Mouse (Mus musculus) myocyte (in vitro differentiated cells): ENCODE data around the gene Gcnt7. TPM values are rescaled to one million over a fixed set of nuclear protein-coding genes. Genes with fewer than 3 reads are reported as not detected.

ENCODE experiments used
- H3K27me3 ChIP-seq: one replicate; pipeline ENCODE4 v1.6.1; 2011; ENCODE audit not compliant: control insufficient read depth, insufficient read depth, insufficient read length
- H3K36me3 ChIP-seq: one replicate; pipeline ENCODE4 v1.6.1; 2011; ENCODE audit not compliant: control insufficient read depth, insufficient read depth
- H3K4me2 ChIP-seq: one replicate; pipeline ENCODE4 v1.6.1; 2011; ENCODE audit warnings: low read depth, control low read depth
- H3K4me3 ChIP-seq: one replicate; pipeline ENCODE4 v1.5.1; 2011; ENCODE audit warnings: mild to moderate bottlenecking, control low read depth, moderate library complexity
- H3K79me2 ChIP-seq: one replicate; pipeline ENCODE4 v1.6.1; 2011; ENCODE audit not compliant: control insufficient read depth, insufficient read depth
- H3ac ChIP-seq: one replicate; pipeline ENCODE4 v1.6.1; 2011; ENCODE audit not compliant: control insufficient read depth, insufficient read length
- CEBPB ChIP-seq: IDR thresholded peaks from 2 replicates; pipeline ENCODE4 v1.6.1; 2011; ENCODE audit warnings: mild to moderate bottlenecking, moderate library complexity; ENCODE audit not compliant: poor library complexity, insufficient read depth, severe bottlenecking
- E2F4 ChIP-seq: IDR thresholded peaks from one replicate; pipeline ENCODE4 v1.6.1; 2011; ENCODE audit warnings: mild to moderate bottlenecking, control low read depth, moderate library complexity; ENCODE audit not compliant: insufficient read depth
- MAX ChIP-seq: IDR thresholded peaks from one replicate; pipeline ENCODE4 v1.6.1; 2011; ENCODE audit warnings: low read depth, mild to moderate bottlenecking, control low read depth
- MYOD1 ChIP-seq, 3 experiments: IDR thresholded peaks; one replicate each; pipeline ENCODE4 v1.6.1; 2011; ENCODE audit warnings: control low read depth in 2 of 3, low read depth in 2 of 3, mild to moderate bottlenecking in 2 of 3, moderate library complexity in 1 of 3; ENCODE audit not compliant: insufficient read length in 2 of 3, control insufficient read depth in 1 of 3
- MYOG ChIP-seq, 3 experiments: IDR thresholded peaks; one replicate each; pipeline ENCODE4 v1.6.1; 2011; ENCODE audit warnings: control low read depth in 2 of 3, low read depth in 2 of 3, mild to moderate bottlenecking in 2 of 3; ENCODE audit not compliant: insufficient read length in 2 of 3, control insufficient read depth in 1 of 3, insufficient read depth in 1 of 3
- POLR2A ChIP-seq: IDR thresholded peaks from one replicate; pipeline ENCODE4 v1.6.1; 2011; ENCODE audit warnings: low read depth, mild to moderate bottlenecking, control low read depth, moderate library complexity; ENCODE audit not compliant: insufficient read length
- POLR2AphosphoS2 ChIP-seq: IDR thresholded peaks from one replicate; pipeline ENCODE4 v1.6.1; 2011; ENCODE audit warnings: low read depth, control low read depth; ENCODE audit not compliant: insufficient read length
- REST ChIP-seq: IDR thresholded peaks from one replicate; pipeline ENCODE4 v1.6.1; 2011; ENCODE audit warnings: mild to moderate bottlenecking, control low read depth, moderate library complexity; ENCODE audit not compliant: insufficient read depth, insufficient read length
- SRF ChIP-seq: IDR thresholded peaks from one replicate; pipeline ENCODE4 v1.6.1; 2011; ENCODE audit warnings: low read depth; ENCODE audit not compliant: control insufficient read depth, insufficient read length
- TCF12 ChIP-seq: IDR thresholded peaks from one replicate; pipeline ENCODE4 v1.6.1; 2011; ENCODE audit warnings: mild to moderate bottlenecking, control low read depth; ENCODE audit not compliant: poor library complexity, insufficient read depth, severe bottlenecking
- TCF3 ChIP-seq: IDR thresholded peaks from one replicate; pipeline ENCODE4 v1.6.1; 2011; ENCODE audit warnings: low read depth, control low read depth; ENCODE audit not compliant: insufficient read length
- USF1 ChIP-seq: IDR thresholded peaks from one replicate; pipeline ENCODE4 v1.6.1; 2011; ENCODE audit warnings: low read depth, mild to moderate bottlenecking, control low read depth, moderate library complexity
- polyA plus RNA-seq: library from polyadenylated mRNA; unstranded; fragments of >200 nt; fragmentation: generic; extraction: Trizol; gene quantifications from one replicate; pipeline ENCODE4 v1.2.1, GENCODE M21; 2012; ENCODE audit warnings: missing spikeins

Gcnt7 gene
- polyA plus RNA-seq, 1 experiment = 0.17 TPM

- Histone ChIP-seq H3K4me2 (no peak overlapping the region), H3K4me3 (no peak overlapping the region), H3K79me2 (no peaks in the 10 kb centered on the region), H3ac (no peak overlapping the region), H3K36me3 (no peaks in the 10 kb centered on the region), H3K27me3 (no peaks in the 10 kb centered on the region)
- peak; percentile 26 to 92 (median 85) for TF ChIP-seq MYOD1 (IDR thresholded peaks at IDR 0.05; ENCODE audit: control insufficient read depth in 1 of 3, insufficient read length in 2 of 3, low read depth in 2 of 3)
- no peak for TF ChIP-seq POLR2AphosphoS2
- no peak for TF ChIP-seq MYOG (IDR thresholded peaks at IDR 0.05; ENCODE audit: control insufficient read depth in 1 of 3, insufficient read depth in 1 of 3, insufficient read length in 2 of 3, low read depth in 2 of 3)
- no peak for TF ChIP-seq CEBPB
- TF ChIP-seq TCF12 = no peak
These were observed 16.6 kb upstream of the Gcnt7 start for GRCm38 (mm10) chr2:172474970-172475369.

DNA sequence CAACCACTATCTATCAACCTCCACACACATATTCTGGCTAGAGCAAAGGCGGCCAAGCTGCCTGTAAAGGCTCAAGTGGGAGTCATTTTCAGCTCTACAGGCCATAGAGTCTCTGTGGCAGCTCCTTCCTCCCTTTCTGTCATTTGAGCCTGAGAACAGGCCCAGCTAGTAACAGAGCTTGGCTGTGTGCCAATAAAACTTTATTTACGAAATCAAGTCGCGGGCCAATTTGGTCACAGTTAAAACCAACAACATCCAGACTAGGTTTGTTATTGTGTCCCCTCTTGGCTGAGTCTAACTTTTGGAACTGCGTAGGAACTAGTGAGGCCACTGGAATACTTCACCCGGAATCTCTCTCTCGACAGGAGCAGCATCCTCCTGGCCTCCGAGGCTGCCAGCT, 15.2 kb upstream of the Gcnt7 start:
- Histone ChIP-seq H3ac (no peak overlapping the region), H3K4me2 (no peak overlapping the region), H3K79me2 (no peaks in the 10 kb centered on the region), H3K36me3 (peaks cover 8% of the 10 kb centered on the region), H3K27me3 (no peaks in the 10 kb centered on the region), H3K4me3 (no peak overlapping the region)
- TF ChIP-seq MYOD1 (IDR thresholded peaks at IDR 0.05; ENCODE audit: control insufficient read depth in 1 of 3, insufficient read length in 2 of 3, low read depth in 2 of 3) = no peak
- TF ChIP-seq TCF12 = no peak
- TF ChIP-seq E2F4 = no peak
- no peak for TF ChIP-seq USF1
- no peak for TF ChIP-seq TCF3
- no peak for TF ChIP-seq MYOG (IDR thresholded peaks at IDR 0.05; ENCODE audit: control insufficient read depth in 1 of 3, insufficient read depth in 1 of 3, insufficient read length in 2 of 3, low read depth in 2 of 3)
- no peak for TF ChIP-seq REST
- TF ChIP-seq POLR2AphosphoS2 = no peak
- TF ChIP-seq SRF = no peak
- no peak for TF ChIP-seq POLR2A
- no peak for TF ChIP-seq CEBPB
- no peak for TF ChIP-seq MAX

- H3K27me3 ChIP-seq = no peaks in the 10 kb centered on the region
- no peak for TF ChIP-seq TCF12
- no peak for TF ChIP-seq MYOG (IDR thresholded peaks at IDR 0.05; ENCODE audit: control insufficient read depth in 1 of 3, insufficient read depth in 1 of 3, insufficient read length in 2 of 3, low read depth in 2 of 3)
- peak; percentile 65 for TF ChIP-seq POLR2AphosphoS2
- no peak within 1 kb of the TSS for H3K4me3 ChIP-seq
- H3K36me3 ChIP-seq = peaks cover 8% of the 10 kb centered on the region
- H3K4me2 ChIP-seq = no peak within 1 kb of the TSS
- no peaks in the 10 kb centered on the region for H3K79me2 ChIP-seq
- H3ac ChIP-seq = no peak within 1 kb of the TSS
These were observed 13.9 kb upstream of the Gcnt7 start, which contains the start of gene Fam209 for GRCm38 (mm10) chr2:172472318-172472717. Fam209 (plus strand) TSS chr2:172472520.

DNA sequence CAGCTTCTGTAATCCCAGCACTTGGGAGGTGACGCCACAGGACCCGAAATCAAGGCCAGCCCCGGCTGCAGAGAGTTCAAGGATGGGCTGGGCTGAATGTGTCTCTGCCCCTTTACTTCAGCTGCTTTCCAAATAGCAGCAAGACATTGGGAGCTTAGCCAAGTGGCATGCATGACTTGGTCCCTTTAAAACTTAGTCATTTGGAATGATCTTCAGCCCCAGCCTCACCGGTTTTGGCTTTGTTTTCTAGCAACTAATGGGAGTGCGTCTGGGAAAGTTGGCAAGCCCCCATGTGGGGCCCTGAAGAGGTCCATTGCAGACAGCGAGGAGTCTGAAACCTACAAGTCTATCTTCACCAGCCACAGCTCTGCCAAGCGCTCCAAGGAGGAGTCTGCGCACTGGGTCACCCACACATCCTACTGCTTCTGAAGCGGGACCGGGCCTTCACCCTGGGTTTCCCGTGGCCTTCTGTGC, 10.0 kb upstream of the Gcnt7 start:
- TF ChIP-seq CEBPB (no peak), SRF (no peak), MYOG (IDR thresholded peaks at IDR 0.05; ENCODE audit: control insufficient read depth in 1 of 3, insufficient read depth in 1 of 3, insufficient read length in 2 of 3, low read depth in 2 of 3) (no peak), TCF3 (no peak), POLR2A (no peak), MYOD1 (IDR thresholded peaks at IDR 0.05; ENCODE audit: control insufficient read depth in 1 of 3, insufficient read length in 2 of 3, low read depth in 2 of 3) (no peak), E2F4 (no peak), USF1 (no peak), POLR2AphosphoS2 (no peak), TCF12 (no peak), MAX (no peak), REST (no peak)
- no peaks in the 10 kb centered on the region for H3K27me3 ChIP-seq
- H3K36me3 ChIP-seq = peaks cover 20% of the 10 kb centered on the region
- no peak overlapping the region for H3K4me2 ChIP-seq
- no peaks in the 10 kb centered on the region for H3K79me2 ChIP-seq
- no peak overlapping the region for H3K4me3 ChIP-seq
- H3ac ChIP-seq = no peak overlapping the region

DNA sequence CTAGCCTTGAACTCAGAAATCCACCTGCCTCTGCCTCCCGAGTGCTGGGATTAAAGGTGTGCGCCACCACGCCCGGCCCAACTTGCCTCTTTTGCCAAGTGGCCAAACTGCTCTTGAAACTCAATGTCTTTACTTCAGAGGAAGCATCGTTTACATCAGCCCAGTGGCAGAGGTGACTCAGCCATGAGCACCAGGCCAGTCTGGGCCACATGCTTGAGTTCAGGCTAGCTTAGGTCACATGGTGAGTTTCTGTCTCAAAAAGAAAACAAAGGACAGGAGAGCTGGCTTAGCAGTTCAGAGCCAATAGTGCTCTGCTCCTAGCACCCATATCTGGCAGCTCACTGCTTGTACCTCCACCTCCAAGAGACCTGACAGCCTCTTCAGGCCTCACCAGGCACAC, 8.8 kb upstream of the Gcnt7 start:
- H3K4me3 ChIP-seq = no peak overlapping the region
- TF ChIP-seq MYOG (IDR thresholded peaks at IDR 0.05; ENCODE audit: control insufficient read depth in 1 of 3, insufficient read depth in 1 of 3, insufficient read length in 2 of 3, low read depth in 2 of 3) (no peak), TCF12 (no peak), REST (no peak), POLR2AphosphoS2 (no peak), USF1 (peak; percentile 39), TCF3 (no peak)
- no peak overlapping the region for H3ac ChIP-seq
- no peaks in the 10 kb centered on the region for H3K27me3 ChIP-seq
- H3K36me3 ChIP-seq = peaks cover 20% of the 10 kb centered on the region
- no peaks in the 10 kb centered on the region for H3K79me2 ChIP-seq
- H3K4me2 ChIP-seq = no peak overlapping the region
